Comparison of ENCODE assay signal across 7 mouse cellular contexts in genomic region chr8:121598892-121599291, GRCm38 (mm10). TPM values are rescaled to one million over a fixed set of nuclear protein-coding genes. Genes with fewer than 3 reads are reported as not detected.
DNase-seq lines count a peak whose midpoint lies in the region; ATAC-seq lines count a peak whose summit lies in the region.

No protein-coding gene starts in this region.

- no peak overlapping the region for H3K4me2 ChIP-seq in hindbrain, embryonic 12.5 days (replicated peaks)

- H3K9ac ChIP-seq in hindbrain, embryonic 12.5 days = no peak overlapping the region

- H3K36me3 ChIP-seq in hindbrain, embryonic 12.5 days = peaks cover 77% of the 10 kb centered on the region

- H3K27ac ChIP-seq in hindbrain, embryonic 12.5 days = no peak overlapping the region

- ATAC-seq in hindbrain, embryonic 12.5 days (ENCODE audit: low FRiP score) = peak; percentile 73; the same call in 1 of the 2 replicates

- H3K4me1 ChIP-seq in hindbrain, embryonic 12.5 days = no peaks in the 10 kb centered on the region; the same call in 1 of the 2 replicates

- no peaks in the 10 kb centered on the region for H3K9me3 ChIP-seq in hindbrain, embryonic 12.5 days (replicated peaks)

- DNase-seq in R1 (ENCODE audit: low read depth, low spot score) = peak; percentile 84
- DNase-seq in cerebellum, adult 9-10 months = peak; percentile 92
- DNase-seq in frontal cortex, postnatal 14 days (ENCODE audit: low spot score in 2 of 2) = peak; percentile 53 to 64
- peak; percentile 57 to 75 for DNase-seq in layer of hippocampus, postnatal 25 days (ENCODE audit: extremely low spot score in 1 of 2, low spot score in 1 of 2)
- DNase-seq in lung, postnatal 4 days = peak; percentile 86 to 88
- DNase-seq in right cerebral cortex, postnatal 25 days = peak; percentile 55

- WGBS in hindbrain, embryonic 12.5 days = 41% methylated on average over 7 of the region's 7 CpGs

- no peak overlapping the region for H3K4me3 ChIP-seq in hindbrain, embryonic 12.5 days

- H3K27me3 ChIP-seq in hindbrain, embryonic 12.5 days = no peaks in the 10 kb centered on the region

RNA-seq across cellular contexts. Expression of gene Map1lc3b, which starts 8.7 kb away (rescaled TPM):
- 292 and 300 TPM in 2 replicates for polyA plus RNA-seq in hindbrain, embryonic 12.5 days (2016; fragmentation: Nextera tagmentation; extraction: Ambion mirVana)
- 100 to 1,000 TPM; 160 to 197 TPM for total RNA-seq in layer of hippocampus, postnatal 25 days (2021)

RNA-seq across cellular contexts. Expression of gene Fbxo31, which starts 20.3 kb away (rescaled TPM):
- 25.3 and 27.0 TPM in 2 replicates for polyA plus RNA-seq in hindbrain, embryonic 12.5 days (2016; fragmentation: Nextera tagmentation; extraction: Ambion mirVana)
- total RNA-seq in layer of hippocampus, postnatal 25 days (2021) = 100 to 1,000 TPM; 107 to 113 TPM

RNA-seq across cellular contexts. Expression of gene Zcchc14, which starts 53.8 kb away (rescaled TPM):
- polyA plus RNA-seq in hindbrain, embryonic 12.5 days (2016; fragmentation: Nextera tagmentation; extraction: Ambion mirVana) = 26.5 and 27.6 TPM in 2 replicates
- total RNA-seq in layer of hippocampus, postnatal 25 days (2021) = 10 to 100 TPM; 79.7 to 88.2 TPM

RNA-seq across cellular contexts. Expression of gene 1700018B08Rik, which starts 54.8 kb away (rescaled TPM):
- polyA plus RNA-seq in hindbrain, embryonic 12.5 days (2016; fragmentation: Nextera tagmentation; extraction: Ambion mirVana) = not detected in 2 replicates
- total RNA-seq in layer of hippocampus, postnatal 25 days (2021) = not detected
